Mouse (Mus musculus): ENCODE data around the gene Elmod3.
A peak's percentile ranks its signal among the peaks of the same experiment; 100 is the strongest.

Elmod3 gene

GRCm38 (mm10) chr6:72570644-72571397 is 27.4 kb downstream of the Elmod3 start:
- no peak for DNase-seq (ENCODE audit: low spot score in 2 of 2)

DNA sequence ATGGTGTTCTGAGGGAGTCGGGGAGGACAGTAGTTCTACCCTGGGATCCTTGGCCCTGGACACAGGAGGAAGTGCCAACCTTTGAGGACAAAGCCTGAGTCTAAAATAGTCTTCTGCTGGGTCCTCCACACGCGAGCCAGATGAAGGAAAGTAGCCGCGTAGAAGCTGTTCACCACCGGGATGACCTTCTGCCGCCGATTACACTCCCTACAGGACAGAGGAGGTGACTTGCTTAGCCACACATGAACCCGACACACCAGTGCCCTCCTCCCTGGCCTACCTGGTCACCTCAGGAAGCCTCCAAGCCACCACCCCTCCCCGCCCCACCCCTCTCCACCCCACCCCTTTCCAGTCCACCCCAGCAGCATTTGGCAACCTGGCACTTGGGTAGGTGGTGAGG is 29.5 kb downstream of the Elmod3 start:
- no peak for DNase-seq (ENCODE audit: low spot score in 2 of 2)

GRCm38 (mm10) chr6:72567508-72567907 is 30.7 kb downstream of the Elmod3 start:
- DNase-seq (ENCODE audit: low spot score in 2 of 2) = no peak

GRCm38 (mm10) chr6:72566044-72566443 is 32.2 kb downstream of the Elmod3 start:
- DNase-seq (ENCODE audit: low spot score in 2 of 2) = peak; percentile 55 to 94

DNA sequence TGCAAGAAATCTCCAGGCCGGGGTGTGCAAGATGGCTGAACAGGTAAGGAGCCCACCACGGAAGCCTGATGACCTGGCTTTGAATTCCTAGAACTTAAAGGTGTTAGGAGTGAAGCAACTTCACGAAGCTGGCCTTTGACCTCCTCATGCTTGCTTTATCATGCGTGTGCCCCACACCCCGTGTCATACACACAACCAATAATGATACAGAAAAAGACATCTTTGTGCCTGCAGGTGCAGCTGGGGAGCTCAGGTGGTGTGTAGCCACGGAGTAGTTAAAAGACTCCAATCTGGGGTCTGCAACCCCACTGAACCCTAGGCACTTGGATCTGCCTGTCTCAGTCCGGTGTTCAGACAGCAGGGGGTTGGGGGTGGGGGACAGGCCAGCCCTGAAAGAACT is 32.7 kb downstream of the Elmod3 start:
- DNase-seq (ENCODE audit: low spot score in 2 of 2) = no peak

- no peak for DNase-seq (ENCODE audit: low spot score in 2 of 2)
Observed at GRCm38 (mm10) chr6:72562894-72563293, 35.3 kb downstream of the Elmod3 start.

DNA sequence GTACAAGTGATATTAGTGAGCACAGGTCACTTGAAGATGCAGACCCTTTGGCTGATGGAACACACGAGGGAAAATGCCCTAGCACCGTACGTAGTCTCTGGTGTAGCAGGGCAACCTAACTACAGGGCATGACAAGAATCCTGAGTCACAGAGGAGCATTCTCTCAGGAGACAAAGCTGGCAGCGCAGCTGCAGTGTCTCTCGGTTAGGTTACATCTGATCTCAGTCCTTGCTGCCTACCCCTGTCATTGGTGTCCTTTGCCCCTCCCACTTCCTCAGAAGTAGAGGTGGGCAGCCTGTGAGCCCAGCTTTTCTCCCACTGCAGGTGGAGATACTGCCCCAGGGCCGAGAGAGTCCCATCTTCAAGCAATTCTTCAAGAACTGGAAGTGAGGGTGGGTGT is 35.7 kb downstream of the Elmod3 start:
- no peak for DNase-seq (ENCODE audit: low spot score in 2 of 2)

DNA sequence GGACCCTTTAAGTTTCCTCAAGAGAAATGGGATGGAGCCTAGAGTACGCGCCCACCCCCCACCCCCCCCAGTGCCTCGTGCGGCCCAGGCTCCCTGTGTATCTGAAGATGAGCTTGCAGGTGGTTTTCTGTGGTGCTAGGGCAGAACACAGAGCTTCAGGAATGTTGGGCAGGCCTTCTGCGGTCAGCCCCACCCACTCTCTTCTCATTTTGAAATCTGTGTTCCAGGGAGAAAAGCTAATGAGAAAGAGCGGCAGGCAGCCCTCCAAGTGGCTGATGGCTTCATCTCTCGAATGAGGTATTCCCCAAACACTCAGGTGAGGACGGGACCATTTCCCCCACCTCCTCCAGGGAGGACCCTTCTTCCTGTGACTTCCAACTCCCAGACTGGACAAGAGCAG is 37.4 kb downstream of the Elmod3 start:
- DNase-seq (ENCODE audit: low spot score in 2 of 2) = no peak

DNA sequence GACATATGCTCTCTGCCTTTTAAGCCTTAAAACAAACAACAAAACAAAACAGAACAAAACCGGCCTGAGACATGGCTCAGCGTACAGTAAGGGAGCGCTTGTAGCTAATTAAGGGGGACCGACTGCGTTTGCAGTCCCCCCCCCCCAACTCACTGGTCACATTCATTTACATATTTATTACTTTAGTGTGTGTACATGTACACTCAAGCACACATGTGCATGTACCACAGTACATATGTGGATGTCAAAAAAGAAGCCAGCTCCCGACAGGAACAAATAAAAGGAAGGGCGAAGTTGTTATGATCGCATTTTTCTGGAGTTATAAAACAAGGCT is 45.2 kb downstream of the Elmod3 start:
- DNase-seq (ENCODE audit: low spot score in 2 of 2) = no peak

DNA sequence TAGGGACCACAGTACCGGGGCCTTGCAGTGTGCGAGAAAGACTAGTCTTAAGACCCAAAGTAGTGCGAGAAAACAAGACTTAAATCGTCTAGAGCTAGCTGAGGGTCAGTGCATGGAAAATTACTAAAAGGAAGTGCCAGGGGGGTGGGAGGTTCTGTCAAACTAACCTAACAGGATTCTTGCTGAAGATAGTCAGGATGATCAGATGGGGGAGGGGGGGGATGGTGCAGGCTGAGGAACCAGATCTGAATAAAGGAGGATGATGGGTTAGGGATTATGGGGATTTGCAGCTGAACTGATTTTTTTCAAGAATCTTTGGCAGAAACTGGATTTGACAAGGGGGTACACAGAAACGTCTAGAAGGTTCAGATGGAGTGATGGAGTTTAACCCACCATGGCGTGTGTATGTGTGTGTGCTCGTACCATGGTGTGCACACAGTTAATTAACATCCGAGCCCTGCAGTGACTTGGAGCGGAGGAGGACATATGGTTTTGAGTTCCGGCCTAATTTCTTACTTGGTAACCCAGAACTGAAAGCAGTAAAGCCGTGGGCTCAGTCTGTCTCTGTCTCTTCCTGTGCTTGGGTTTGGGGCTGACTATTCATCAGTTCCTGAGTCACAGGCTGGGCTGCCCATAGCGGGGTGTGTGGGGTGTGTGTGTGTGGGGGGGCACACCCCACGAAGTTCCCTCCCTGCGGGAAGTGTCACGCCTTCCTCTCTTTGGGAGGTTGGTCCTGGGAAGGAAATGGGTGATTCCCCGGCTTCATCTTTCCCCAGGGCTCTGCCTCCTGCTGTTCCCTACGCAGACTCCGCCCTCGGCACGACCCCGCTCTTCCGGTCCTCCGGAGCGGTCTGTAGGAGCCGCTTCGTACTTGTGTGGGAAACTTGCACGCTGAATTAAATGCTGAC is 45.8 kb downstream of the Elmod3 start:
- peak in 1 of 2 experiments; percentile 55 for DNase-seq (ENCODE audit: low spot score in 2 of 2)

DNA sequence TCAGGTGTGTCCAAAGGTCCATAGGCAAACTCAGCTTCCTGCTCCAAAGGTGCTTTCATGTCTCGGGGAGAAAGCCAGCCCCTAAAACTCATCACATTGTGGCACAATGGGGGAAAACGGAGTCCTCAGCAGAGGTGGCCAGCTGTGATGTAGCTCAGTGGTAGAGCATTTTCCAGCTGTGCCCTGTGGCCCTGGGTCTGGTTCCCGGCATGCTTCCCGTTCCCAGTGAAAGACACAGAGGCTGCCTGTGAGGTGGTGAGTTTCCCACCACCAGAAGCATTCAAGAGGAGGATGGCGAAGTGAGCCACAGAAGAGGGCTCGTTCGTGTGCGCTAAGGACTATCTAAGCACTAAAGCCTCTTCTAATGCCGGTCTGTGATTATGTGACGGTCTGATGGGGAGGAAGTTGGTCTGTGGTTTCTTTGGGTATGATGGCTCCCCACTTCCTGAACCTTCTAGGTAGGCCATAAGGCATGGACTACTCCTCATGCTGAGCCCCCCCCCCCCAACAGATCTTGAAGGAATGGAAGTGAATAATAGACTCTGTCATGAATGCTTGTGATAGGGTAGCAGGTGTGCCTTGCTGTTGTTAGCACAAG is 47.6 kb downstream of the Elmod3 start:
- DNase-seq (ENCODE audit: low spot score in 2 of 2) = no peak

DNA sequence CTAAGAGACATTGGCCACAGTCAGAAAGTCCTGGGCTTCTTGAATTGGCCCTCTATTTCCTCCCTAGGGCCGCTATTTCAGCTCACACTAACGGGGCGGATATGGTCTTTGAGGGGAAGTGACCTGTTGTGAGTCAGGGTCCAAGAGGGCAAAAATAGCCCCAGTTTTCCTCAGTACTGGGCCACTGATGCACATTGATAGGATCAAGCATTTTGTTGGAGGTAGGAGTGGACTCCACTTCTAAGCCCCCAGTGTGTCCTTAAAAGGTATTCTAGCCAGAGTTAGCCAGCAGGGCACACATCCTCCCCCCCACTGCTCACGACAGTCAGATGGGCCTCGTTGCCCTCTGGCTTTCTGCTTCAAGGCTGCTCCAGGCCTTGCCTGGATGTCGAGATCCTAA is 48.2 kb downstream of the Elmod3 start:
- DNase-seq (ENCODE audit: low spot score in 2 of 2) = no peak

GRCm38 (mm10) chr6:72549041-72549580 is 49.1 kb downstream of the Elmod3 start:
- no peak for DNase-seq (ENCODE audit: low spot score in 2 of 2)

DNA sequence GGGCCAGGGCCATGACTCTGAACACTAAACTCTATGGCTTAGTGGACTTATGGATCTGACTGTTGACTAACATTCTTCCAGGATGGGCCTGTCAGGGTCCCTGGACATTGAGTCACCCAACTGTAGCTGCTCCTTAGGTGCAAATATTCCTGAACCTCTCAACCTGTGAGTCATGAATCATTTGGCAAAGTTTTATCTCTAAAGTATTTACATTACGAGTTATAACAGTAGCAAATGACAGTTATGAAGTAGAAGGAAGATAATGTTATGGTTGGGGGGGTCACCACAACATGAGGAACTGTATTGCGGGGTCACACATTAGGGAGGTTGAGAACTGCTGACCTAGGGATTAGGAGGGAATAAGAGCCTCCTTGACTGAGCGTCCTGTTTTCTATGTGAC is 50.4 kb downstream of the Elmod3 start:
- DNase-seq (ENCODE audit: low spot score in 2 of 2) = no peak

GRCm38 (mm10) chr6:72547121-72547520 is 51.1 kb downstream of the Elmod3 start:
- no peak for DNase-seq (ENCODE audit: low spot score in 2 of 2)

DNA sequence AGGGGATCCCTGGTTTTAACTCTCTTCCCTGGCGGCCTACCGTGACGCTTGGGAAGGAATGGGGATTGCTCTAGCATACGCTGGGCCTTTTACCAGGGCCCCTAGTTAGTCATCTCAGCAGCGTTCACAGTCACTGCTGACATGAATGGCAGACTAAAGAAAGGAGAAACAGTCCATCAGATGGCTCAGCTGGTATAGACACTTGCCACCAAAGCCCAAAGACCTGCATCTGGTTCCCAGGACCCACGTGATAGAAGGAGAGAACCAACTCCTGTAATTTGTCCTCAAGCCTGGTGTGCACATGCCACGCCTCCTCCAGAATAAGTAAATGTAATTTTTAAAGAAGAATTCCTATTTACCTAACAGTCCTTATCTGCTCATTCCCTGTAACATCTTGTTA is 52.8 kb downstream of the Elmod3 start:
- DNase-seq (ENCODE audit: low spot score in 2 of 2) = no peak

- DNase-seq (ENCODE audit: low spot score in 2 of 2) = no peak
Observed at GRCm38 (mm10) chr6:72544283-72544987, 53.8 kb downstream of the Elmod3 start, which contains the start of gene Capg. TSS of gene Capg (plus strand) at chr6:72544391.

DNA sequence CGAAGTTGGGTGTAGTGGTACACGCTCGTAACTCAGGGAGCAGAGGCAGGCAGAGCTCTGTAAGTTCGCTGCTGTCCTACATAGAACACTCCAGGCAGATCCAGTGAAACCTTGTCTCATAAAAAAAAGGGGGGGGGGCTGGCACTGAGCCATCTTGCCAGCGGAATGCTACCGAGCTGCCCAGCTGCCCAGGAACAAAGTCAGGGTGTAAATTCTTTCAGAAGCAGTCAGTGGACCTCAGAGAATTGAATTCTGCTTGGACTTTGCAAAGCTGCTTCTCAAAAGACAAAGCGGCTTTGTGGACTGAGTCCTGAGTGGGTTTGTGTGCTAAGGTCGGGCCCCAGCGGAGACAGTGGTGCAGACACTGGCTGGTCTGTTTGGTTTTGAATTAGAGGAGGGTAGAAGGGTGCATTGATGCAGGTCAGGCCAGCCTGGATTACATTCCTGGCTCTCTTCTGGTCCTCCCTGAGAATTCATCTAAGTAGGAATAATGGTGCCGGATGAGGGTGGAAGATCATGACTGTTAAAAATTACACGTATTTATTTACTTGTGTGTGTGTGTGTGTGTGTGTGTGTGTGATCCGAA is 54.9 kb downstream of the Elmod3 start:
- no peak for DNase-seq (ENCODE audit: low spot score in 2 of 2)

- DNase-seq (ENCODE audit: low spot score in 2 of 2) = peak; percentile 94
Observed at GRCm38 (mm10) chr6:72538562-72539031, 59.6 kb downstream of the Elmod3 start.

GRCm38 (mm10) chr6:72537998-72538500 is 60.2 kb downstream of the Elmod3 start:
- no peak for DNase-seq (ENCODE audit: low spot score in 2 of 2)

DNA sequence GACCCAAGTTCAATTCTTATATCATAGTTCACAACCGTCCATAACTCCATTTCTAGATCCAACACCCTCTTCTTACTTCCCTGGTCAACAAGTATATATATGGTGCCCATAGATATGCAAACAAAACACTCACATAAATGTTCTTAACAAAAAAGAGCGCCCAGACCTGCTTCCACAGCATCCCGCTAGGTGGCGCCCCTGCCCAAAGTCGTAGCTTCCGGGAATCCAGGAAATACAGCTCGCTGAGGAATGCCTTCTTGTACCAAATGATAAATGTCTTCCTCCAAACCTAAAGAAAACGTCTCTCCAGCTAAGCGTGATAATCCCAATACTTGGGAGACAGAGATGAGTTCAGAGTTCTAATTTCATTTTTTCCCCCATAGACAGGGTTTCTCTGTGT is 63.0 kb downstream of the Elmod3 start:
- peak in 1 of 2 experiments; percentile 85 for DNase-seq (ENCODE audit: low spot score in 2 of 2)
